Mouse (Mus musculus) ES-Bruce4 (cell line): ENCODE results near the gene Scrn2.

Experiments
- CTCF ChIP-seq: IDR thresholded peaks from one replicate; pipeline ENCODE4 v1.8.1; 2011; ENCODE audit warnings: low read depth, low read length
- EP300 ChIP-seq: IDR thresholded peaks from 2 replicates; pipeline ENCODE4 v1.6.1; 2011; ENCODE audit warnings: low read depth, low read length; ENCODE audit not compliant: insufficient read depth
- POLR2A ChIP-seq: IDR thresholded peaks from one replicate; pipeline ENCODE4 v1.8.1; 2011; ENCODE audit warnings: low read length; ENCODE audit not compliant: insufficient read depth

GRCm38 (mm10) chr11:97018583-97019344, 11.0 kb upstream of the Scrn2 start:
- no peak for TF ChIP-seq CTCF
- TF ChIP-seq POLR2A, result no peak
- peak; percentile 26; the same call in 1 of the 2 replicates for TF ChIP-seq EP300
